Mouse (Mus musculus) limb, embryonic 12.5 days (tissue): ENCODE data around the gene Dnal1. TPM values are rescaled to one million over a fixed set of nuclear protein-coding genes. Genes with fewer than 3 reads are reported as not detected.

Source experiments
- ATAC-seq: fragments of 200-750 bp; cut with Nextera tagmentation; 2 replicates; pipeline ENCODE4 v1.8.0; 2017; ENCODE audit warnings: low read depth, moderate TSS enrichment; ENCODE audit not compliant: insufficient number of reproducible peaks, insufficient read depth, low FRiP score, low TSS enrichment
- H3K27ac ChIP-seq: fragments of 300-500 bp; sonication (generic); 2 replicates; pipeline ENCODE4 v1.5.1; 2016; ENCODE audit warnings: mild to moderate bottlenecking, moderate library complexity
- H3K27me3 ChIP-seq: fragments of 300-500 bp; sonication (generic); 2 replicates; pipeline ENCODE4 v1.6.1; 2016; ENCODE audit warnings: mild to moderate bottlenecking, moderate library complexity
- H3K36me3 ChIP-seq: fragments of 300-500 bp; sonication (generic); 2 replicates; pipeline ENCODE4 v1.6.1; 2016; ENCODE audit warnings: mild to moderate bottlenecking, moderate library complexity
- H3K4me1 ChIP-seq: fragments of 300-500 bp; sonication (generic); replicated peaks from 2 replicates; pipeline ENCODE4 v1.6.1; 2016
- H3K4me2 ChIP-seq: fragments of 300-500 bp; sonication (generic); 2 replicates; pipeline ENCODE4 v1.6.1; 2016; ENCODE audit warnings: mild to moderate bottlenecking, moderate library complexity
- H3K4me3 ChIP-seq: fragments of 300-500 bp; sonication (generic); replicated peaks from 2 replicates; pipeline ENCODE4 v1.5.1; 2016; ENCODE audit warnings: mild to moderate bottlenecking
- H3K9ac ChIP-seq: fragments of 300-500 bp; sonication (generic); replicated peaks from 2 replicates; pipeline ENCODE4 v1.6.1; 2016; ENCODE audit warnings: mild to moderate bottlenecking, moderate library complexity
- H3K9me3 ChIP-seq: fragments of 300-500 bp; sonication (generic); 2 replicates; pipeline ENCODE4 v1.6.1; 2016; ENCODE audit warnings: mild to moderate bottlenecking, moderate library complexity
- WGBS: fragments of 180-500 bp; shearing (Covaris S2); methylation state at CpG from one replicate; pipeline ENCODE4 v1.1.7; 2016; 5-methylcytosine and 5-hydroxymethylcytosine counted together
- polyA plus RNA-seq: library from polyadenylated mRNA; unstranded; fragments of >200 nt; fragmentation: Nextera tagmentation; extraction: Ambion mirVana; gene quantifications from 2 replicates; pipeline ENCODE4 v1.2.1, GENCODE M21; 2016

Dnal1 gene
- polyA plus RNA-seq, 1 experiment from 2014 or later: 7.7 TPM

GRCm38 (mm10) chr12:84187752-84188601 lies 73.8 kb downstream of the Dnal1 start:
- H3K27me3 ChIP-seq: 0 out of 2 replicates have a peak, but pooled peaks cover 5% of the 10 kb centered on the region
- WGBS: 50% methylated on average over 15 of the region's 15 CpGs
- H3K27ac ChIP-seq: peak overlapping the region; percentile 72
- H3K4me3 ChIP-seq: no peak overlapping the region
- peak overlapping the region; percentile 5; the same call in 1 of the 2 replicates for H3K9ac ChIP-seq
- H3K4me2 ChIP-seq: 0 out of 2 replicates have a peak overlapping the region, but pooled peaks have one; percentile 8
- peaks cover 61% of the 10 kb centered on the region for H3K4me1 ChIP-seq
- peaks cover 10% of the 10 kb centered on the region for H3K36me3 ChIP-seq
- peaks cover 3% of the 10 kb centered on the region; the same call in 1 of the 2 replicates for H3K9me3 ChIP-seq
- ATAC-seq: no peak

GRCm38 (mm10) chr12:84188881-84189444 lies 74.8 kb downstream of the Dnal1 start:
- Histone ChIP-seq H3K4me3 (no peak overlapping the region), H3K4me1 (peaks cover 64% of the 10 kb centered on the region), H3K36me3 (peaks cover 10% of the 10 kb centered on the region), H3K27ac (no peak overlapping the region), H3K4me2 (no peak overlapping the region), H3K9ac (no peak overlapping the region), H3K27me3 (0 out of 2 replicates have a peak, but pooled peaks cover 5% of the 10 kb centered on the region), H3K9me3 (peaks cover 3% of the 10 kb centered on the region; the same call in 1 of the 2 replicates)
- no peak for ATAC-seq
- 59% methylated on average over 14 of the region's 14 CpGs for WGBS

- Histone ChIP-seq H3K4me2 (peak overlapping the region; percentile 98), H3K4me3 (0 out of 2 replicates have a peak overlapping the region, but pooled peaks have one; percentile 78), H3K4me1 (peaks cover 77% of the 10 kb centered on the region), H3K36me3 (peaks cover 10% of the 10 kb centered on the region), H3K9me3 (peaks cover 3% of the 10 kb centered on the region; the same call in 1 of the 2 replicates), H3K27me3 (0 out of 2 replicates have a peak, but pooled peaks cover 5% of the 10 kb centered on the region), H3K27ac (no peak overlapping the region), H3K9ac (no peak overlapping the region)
- WGBS: 22% methylated on average over 12 of the region's 15 CpGs
- ATAC-seq: no peak
Observed at GRCm38 (mm10) chr12:84190151-84190820, 76.1 kb downstream of the Dnal1 start.

- Histone ChIP-seq H3K4me3 (0 out of 2 replicates have a peak overlapping the region, but pooled peaks have one; percentile 78), H3K36me3 (peaks cover 8% of the 10 kb centered on the region), H3K4me1 (peaks cover 85% of the 10 kb centered on the region), H3K27me3 (0 out of 2 replicates have a peak, but pooled peaks cover 5% of the 10 kb centered on the region), H3K27ac (no peak overlapping the region), H3K9ac (no peak overlapping the region), H3K4me2 (peak overlapping the region; percentile 98), H3K9me3 (peaks cover 3% of the 10 kb centered on the region; the same call in 1 of the 2 replicates)
- 33% methylated on average over 7 of the region's 7 CpGs for WGBS
- ATAC-seq: no peak
Observed at GRCm38 (mm10) chr12:84191190-84191589, 77.0 kb downstream of the Dnal1 start.

DNA sequence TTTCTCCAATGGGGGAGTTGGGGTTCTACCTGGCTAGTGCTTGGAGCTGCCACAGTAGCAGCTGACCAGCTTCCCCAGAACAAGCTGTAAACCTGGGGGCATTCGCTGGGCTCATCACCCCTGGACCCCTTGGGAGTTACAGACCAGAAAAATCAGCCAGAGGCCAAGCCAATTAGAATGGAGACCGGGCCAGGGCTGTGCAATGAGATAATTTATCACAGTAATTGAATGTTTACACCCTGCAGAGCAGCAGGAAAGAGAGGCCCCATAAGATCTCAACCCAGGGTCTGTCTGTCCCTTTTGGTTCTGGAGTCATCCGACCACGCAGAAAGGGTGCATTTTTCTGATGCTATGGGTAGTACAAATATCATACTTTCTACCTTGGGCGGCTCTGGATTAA lies 77.6 kb downstream of the Dnal1 start:
- 0 out of 2 replicates have a peak overlapping the region, but pooled peaks have one; percentile 18 for H3K9ac ChIP-seq

DNA sequence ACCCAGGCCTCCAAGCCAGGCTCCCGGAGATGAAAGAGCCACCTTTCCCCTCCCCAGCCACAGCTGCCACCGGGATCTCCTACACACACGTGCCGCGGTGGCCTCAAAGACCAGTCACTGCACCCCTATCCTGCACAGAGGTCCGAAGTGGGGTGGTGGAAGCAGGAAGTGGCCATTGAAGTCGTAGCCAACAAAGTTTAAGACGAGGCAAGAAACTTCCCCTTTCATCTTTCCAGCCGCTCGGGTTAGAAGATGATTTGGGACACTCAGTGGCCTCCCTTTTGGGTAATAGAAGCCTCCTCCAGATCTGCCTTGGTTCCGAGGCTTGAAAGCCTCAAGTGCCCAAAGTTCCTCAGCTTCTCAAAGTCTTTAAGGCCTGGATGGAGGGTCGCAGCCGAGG lies 78.1 kb downstream of the Dnal1 start:
- peak overlapping the region; percentile 91 for H3K9ac ChIP-seq
- ATAC-seq: no peak
- 0 out of 2 replicates have a peak, but pooled peaks cover 5% of the 10 kb centered on the region for H3K27me3 ChIP-seq
- no peaks in the 10 kb centered on the region for H3K9me3 ChIP-seq
- peak overlapping the region; percentile 78 for H3K4me3 ChIP-seq
- H3K4me2 ChIP-seq: peak overlapping the region; percentile 98
- H3K27ac ChIP-seq: no peak overlapping the region
- H3K36me3 ChIP-seq: no peaks in the 10 kb centered on the region
- 2% methylated on average over 13 of the region's 13 CpGs for WGBS
- H3K4me1 ChIP-seq: peaks cover 86% of the 10 kb centered on the region

More for the DNA sequence above, 77.6 kb downstream of the Dnal1 start:
- H3K27ac ChIP-seq: no peak overlapping the region
- no peaks in the 10 kb centered on the region for H3K9me3 ChIP-seq
- 10% methylated on average over 5 of the region's 5 CpGs for WGBS
- peaks cover 2% of the 10 kb centered on the region; the same call in 1 of the 2 replicates for H3K36me3 ChIP-seq
- peak overlapping the region; percentile 78 for H3K4me3 ChIP-seq
- peaks cover 90% of the 10 kb centered on the region for H3K4me1 ChIP-seq
- H3K27me3 ChIP-seq: 0 out of 2 replicates have a peak, but pooled peaks cover 5% of the 10 kb centered on the region
- peak overlapping the region; percentile 98 for H3K4me2 ChIP-seq
- no peak for ATAC-seq

- Histone ChIP-seq H3K27me3 (0 out of 2 replicates have a peak, but pooled peaks cover 5% of the 10 kb centered on the region), H3K9ac (peak overlapping the region; percentile 91), H3K4me2 (peak overlapping the region; percentile 98), H3K9me3 (no peaks in the 10 kb centered on the region), H3K4me1 (peaks cover 79% of the 10 kb centered on the region), H3K27ac (peak overlapping the region; percentile 94), H3K4me3 (peak overlapping the region; percentile 78), H3K36me3 (no peaks in the 10 kb centered on the region)
- WGBS: under 1% methylated on average over 99 of the region's 102 CpGs
- peak; percentile 12; the same call in 1 of the 2 replicates for ATAC-seq
Observed at GRCm38 (mm10) chr12:84192741-84193641, 78.8 kb downstream of the Dnal1 start.

DNA sequence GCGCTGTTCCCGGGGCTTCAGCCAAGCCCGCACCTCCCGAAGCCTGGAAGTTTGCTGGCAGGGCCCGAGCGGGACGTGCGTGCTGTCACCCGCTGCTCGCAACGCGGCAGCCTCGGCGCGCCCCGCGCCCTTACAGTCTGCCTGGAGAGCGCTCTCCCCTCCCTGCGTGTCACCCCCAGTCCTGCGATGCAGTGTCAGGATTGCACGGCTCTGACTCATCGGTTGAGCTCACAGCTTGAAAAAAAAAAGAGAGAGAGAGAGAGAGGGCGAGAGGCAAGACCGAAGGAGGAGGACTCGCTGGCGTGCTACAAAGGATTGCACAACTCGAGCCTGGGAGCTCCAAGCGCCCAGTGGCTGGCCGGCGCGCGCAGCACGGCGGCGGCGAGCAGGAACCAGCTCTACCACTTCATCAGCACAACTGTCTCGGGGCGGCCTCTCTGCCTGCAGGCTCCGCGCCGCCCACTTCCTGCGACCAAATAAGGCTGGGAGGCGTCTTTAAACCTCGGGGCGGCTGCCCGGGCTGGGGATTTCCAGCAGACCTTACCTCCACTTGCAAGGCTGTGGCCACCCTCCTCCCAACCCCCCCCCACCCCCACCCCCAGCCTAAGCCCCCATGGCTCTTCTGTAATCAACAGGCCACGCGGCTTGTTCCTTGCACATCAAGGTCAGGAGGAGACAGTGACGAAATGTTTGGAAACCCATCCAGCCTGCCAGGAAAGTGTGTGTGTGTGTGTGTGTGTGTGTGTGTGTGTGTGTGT lies 79.7 kb downstream of the Dnal1 start:
- Histone ChIP-seq H3K9me3 (no peaks in the 10 kb centered on the region), H3K4me1 (peaks cover 71% of the 10 kb centered on the region), H3K4me3 (peak overlapping the region; percentile 78), H3K4me2 (peak overlapping the region; percentile 98), H3K36me3 (no peaks in the 10 kb centered on the region), H3K27me3 (0 out of 2 replicates have a peak, but pooled peaks cover 5% of the 10 kb centered on the region), H3K9ac (peak overlapping the region; percentile 91), H3K27ac (peak overlapping the region; percentile 94)
- ATAC-seq: peak; percentile 73
- 0% methylated on average over 49 of the region's 49 CpGs for whole genome bisulfite sequencing

DNA sequence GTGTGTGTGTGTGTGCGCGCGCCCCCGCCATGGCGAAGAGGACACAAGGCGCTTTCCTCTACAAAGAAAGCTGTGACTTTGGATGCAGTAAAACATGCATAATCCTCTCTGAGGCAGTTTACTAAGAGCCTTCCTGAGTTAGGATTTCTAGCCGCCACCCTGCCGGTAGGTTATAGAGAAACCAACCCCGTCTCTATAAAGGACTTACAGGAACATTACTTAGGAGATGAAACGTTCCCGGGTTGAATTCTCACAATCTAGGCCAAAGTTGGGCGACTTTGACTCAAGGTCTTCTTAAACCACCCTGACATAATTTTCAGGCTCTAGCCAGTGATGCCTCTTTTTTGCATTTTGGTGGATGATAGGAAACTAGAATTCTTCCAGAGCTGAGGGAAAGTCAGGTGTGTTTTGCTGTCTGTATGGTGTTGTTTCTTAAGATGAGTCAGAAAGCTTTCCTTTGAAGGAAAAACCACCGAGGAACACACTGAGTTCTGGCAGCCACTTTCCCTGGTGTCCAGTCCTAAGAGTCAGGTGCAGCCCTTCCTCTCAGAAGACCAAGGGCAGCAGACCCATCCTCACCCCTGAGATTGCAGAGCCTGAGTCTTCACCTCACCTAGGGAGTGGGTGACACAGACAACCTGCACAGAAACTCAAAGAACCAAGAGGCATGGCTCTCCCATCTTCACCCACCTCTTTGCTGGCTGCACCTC lies 80.4 kb downstream of the Dnal1 start:
- Histone ChIP-seq H3K36me3 (no peaks in the 10 kb centered on the region), H3K4me2 (peak overlapping the region; percentile 98), H3K4me3 (peak overlapping the region; percentile 78), H3K27me3 (0 out of 2 replicates have a peak, but pooled peaks cover 5% of the 10 kb centered on the region), H3K9ac (peak overlapping the region; percentile 91; the same call in 1 of the 2 replicates), H3K9me3 (no peaks in the 10 kb centered on the region), H3K4me1 (peaks cover 63% of the 10 kb centered on the region), H3K27ac (peak overlapping the region; percentile 94)
- no peak for ATAC-seq
- 3% methylated on average over 12 of the region's 13 CpGs for WGBS
